Mouse (Mus musculus) neural tube, embryonic 11.5 days (tissue): ENCODE measurements around the gene AA467197. TPM values are rescaled to one million over a fixed set of nuclear protein-coding genes. Genes with fewer than 3 reads are reported as not detected.

Experiments used
- ATAC-seq: fragments of 200-750 bp; cut with Nextera tagmentation; 2 replicates; pipeline ENCODE4 v1.8.0; 2017; ENCODE audit warnings: moderate number of reproducible peaks, mild to moderate bottlenecking, moderate TSS enrichment, moderate library complexity; ENCODE audit not compliant: insufficient read depth, low FRiP score, low TSS enrichment
- DNase-seq: peaks from one replicate; pipeline ENCODE4 v3.0.0-alpha.2; 2015; ENCODE audit warnings: low spot score
- H3K27ac ChIP-seq: fragments of 300-500 bp; sonication (generic); 2 replicates; pipeline ENCODE4 v1.5.1; 2014; ENCODE audit warnings: low read depth, mild to moderate bottlenecking, low read length
- H3K27me3 ChIP-seq: fragments of 300-500 bp; sonication (generic); 2 replicates; pipeline ENCODE4 v1.6.1; 2014; ENCODE audit warnings: mild to moderate bottlenecking, low read length, mixed read lengths; ENCODE audit not compliant: control insufficient read depth, insufficient read depth
- H3K36me3 ChIP-seq: fragments of 300-500 bp; sonication (generic); 2 replicates; pipeline ENCODE4 v1.6.1; 2014; ENCODE audit warnings: mild to moderate bottlenecking, low read length, moderate library complexity, mixed read lengths; ENCODE audit not compliant: control insufficient read depth, insufficient read depth
- H3K4me1 ChIP-seq: fragments of 300-500 bp; sonication (generic); 2 replicates; pipeline ENCODE4 v1.6.1; 2014; ENCODE audit warnings: low read length, mixed read lengths; ENCODE audit not compliant: control insufficient read depth, insufficient read depth
- H3K4me2 ChIP-seq: fragments of 300-500 bp; sonication (generic); 2 replicates; pipeline ENCODE4 v1.6.1; 2014; ENCODE audit warnings: low read depth, mild to moderate bottlenecking, moderate library complexity
- H3K4me3 ChIP-seq: fragments of 300-500 bp; sonication (generic); 2 replicates; pipeline ENCODE4 v1.5.1; 2014; ENCODE audit warnings: low read depth, low read length
- H3K9ac ChIP-seq: fragments of 300-500 bp; sonication (generic); 2 replicates; pipeline ENCODE4 v1.6.1; 2014; ENCODE audit warnings: mild to moderate bottlenecking, low read length
- H3K9me3 ChIP-seq: fragments of 300-500 bp; sonication (generic); 2 replicates; pipeline ENCODE4 v1.6.1; 2016; ENCODE audit warnings: low read length; ENCODE audit not compliant: control insufficient read depth
- WGBS: fragments of 180-500 bp; shearing (Covaris S2); extraction: QIAGEN DNeasy Blood & Tissue Kit; methylation state at CpG from one replicate; pipeline ENCODE4 v1.1.7; 2014; 5-methylcytosine and 5-hydroxymethylcytosine counted together
- polyA plus RNA-seq: library from polyadenylated mRNA; unstranded; fragments of >200 nt; fragmentation: Nextera tagmentation; extraction: Ambion mirVana; gene quantifications from 2 replicates; pipeline ENCODE4 v1.2.1, GENCODE M21; 2014

The AA467197 gene
- polyA plus RNA-seq, 1 experiment from 2014 or later: 0.81 TPM

DNA sequence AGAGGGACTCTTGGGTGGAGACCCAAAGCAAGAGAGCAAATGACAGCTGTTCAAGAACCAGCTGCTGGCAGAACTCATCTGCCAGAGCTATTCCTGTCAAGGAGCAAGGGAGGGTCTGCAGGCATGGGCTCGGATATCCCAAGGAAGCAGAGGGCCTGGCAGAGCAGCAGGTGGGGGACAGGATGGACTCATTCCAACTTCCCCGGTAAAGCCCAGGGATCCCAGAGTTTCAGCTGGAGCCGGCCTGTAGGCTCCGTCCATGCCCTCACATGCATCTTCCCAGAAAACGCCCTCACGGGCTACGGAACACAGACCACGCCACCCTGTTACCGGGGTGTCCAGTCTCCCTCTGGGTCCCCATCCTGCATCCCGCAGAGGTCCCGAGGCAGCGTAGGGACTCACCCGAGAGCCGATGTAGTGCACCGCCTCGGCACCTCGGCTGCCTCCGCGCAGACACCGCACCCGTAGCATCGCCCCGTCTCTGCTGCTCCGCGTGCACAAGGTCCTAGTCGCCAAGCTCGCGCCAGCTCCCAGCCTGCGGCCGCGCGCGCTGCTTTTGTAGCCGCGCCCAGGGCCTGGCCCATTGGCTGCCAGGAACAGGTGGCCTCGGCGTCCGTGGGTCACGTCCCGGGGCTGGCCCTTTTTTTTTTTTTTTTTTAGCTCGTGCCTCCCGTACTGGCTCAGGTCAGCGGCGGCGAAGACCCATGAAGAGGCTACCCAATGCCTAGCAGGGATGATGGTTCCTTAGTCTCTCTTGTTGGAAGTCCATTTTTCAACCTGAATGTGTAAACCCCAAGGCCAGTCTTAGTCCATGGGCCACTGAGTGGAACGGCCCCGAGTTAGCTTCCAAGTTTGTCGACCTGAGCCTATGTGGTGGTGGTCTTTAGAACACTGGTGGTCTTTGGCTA lies 25.8 kb upstream of the AA467197 start, which contains the start of gene Gatm:
TSS of gene Gatm (minus strand) at position 558 of the 908 bp plus-strand sequence.
- peak; percentile 95 for ATAC-seq

DNA sequence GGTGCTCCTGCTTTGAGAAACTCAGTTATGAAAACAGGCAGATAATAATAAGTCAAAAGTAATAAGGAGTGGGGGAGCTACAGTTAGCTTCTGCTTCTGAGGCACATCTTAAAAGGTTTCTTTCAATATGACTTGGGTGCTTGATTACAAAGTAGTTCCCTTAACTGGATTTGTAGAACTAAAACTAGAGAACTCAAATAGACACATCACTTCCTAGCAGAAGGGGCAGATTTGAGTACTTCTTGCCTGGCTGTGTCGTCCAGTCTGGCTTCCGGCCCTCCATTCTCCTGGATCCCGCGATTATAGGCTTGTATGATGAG lies 25.2 kb upstream of the AA467197 start:
- Histone ChIP-seq H3K27ac (no peak overlapping the region), H3K4me2 (peak overlapping the region; percentile 67), H3K27me3 (0 out of 2 replicates have a peak, but pooled peaks cover 2% of the 10 kb centered on the region), H3K36me3 (no peaks in the 10 kb centered on the region), H3K9me3 (no peaks in the 10 kb centered on the region), H3K9ac (no peak overlapping the region), H3K4me3 (no peak overlapping the region), H3K4me1 (no peaks in the 10 kb centered on the region)
- ATAC-seq: no peak
- 87% methylated on average over 4 of the region's 4 CpGs for WGBS
- DNase-seq: no peak

More for the DNA sequence above, 25.8 kb upstream of the AA467197 start, which contains the start of gene Gatm:
- Histone ChIP-seq H3K4me1 (no peaks in the 10 kb centered on the region), H3K4me3 (peak within 1 kb of the TSS; percentile 41), H3K27ac (no peak within 1 kb of the TSS), H3K27me3 (0 out of 2 replicates have a peak, but pooled peaks cover 2% of the 10 kb centered on the region), H3K9ac (peak within 1 kb of the TSS; percentile 59), H3K4me2 (peak within 1 kb of the TSS; percentile 67), H3K36me3 (no peaks in the 10 kb centered on the region), H3K9me3 (no peaks in the 10 kb centered on the region)
- DNase-seq: peak; percentile 85
- WGBS: 2% methylated on average over 47 of the region's 48 CpGs

DNA sequence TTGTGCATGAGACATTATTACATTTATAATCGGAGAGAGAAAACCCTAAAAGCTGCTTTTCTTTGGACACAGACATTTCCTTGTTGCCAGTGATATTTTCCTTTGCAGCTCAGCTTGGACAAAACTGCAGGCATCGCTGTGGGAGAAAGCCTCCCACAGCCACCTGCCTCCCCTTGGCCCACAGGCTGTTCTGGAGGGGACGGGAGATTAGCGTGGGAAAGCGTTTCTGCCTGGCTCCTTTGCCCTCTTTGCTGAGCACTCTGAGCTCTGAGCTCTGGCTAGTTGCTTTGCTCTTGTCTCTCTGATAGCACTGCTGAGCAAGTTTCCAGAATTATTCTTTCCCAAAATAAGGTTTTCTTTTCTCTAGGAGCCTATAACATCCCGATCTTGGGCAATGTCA lies 20.5 kb upstream of the AA467197 start:
- no peak overlapping the region for H3K4me2 ChIP-seq
- no peak for DNase-seq
- H3K9ac ChIP-seq: no peak overlapping the region
- no peak for ATAC-seq
- 75% methylated on average over 6 of the region's 6 CpGs for WGBS
- no peaks in the 10 kb centered on the region for H3K27me3 ChIP-seq
- no peak overlapping the region for H3K4me3 ChIP-seq
- H3K36me3 ChIP-seq: no peaks in the 10 kb centered on the region
- no peaks in the 10 kb centered on the region for H3K9me3 ChIP-seq
- no peaks in the 10 kb centered on the region for H3K4me1 ChIP-seq
- H3K27ac ChIP-seq: no peak overlapping the region

DNA sequence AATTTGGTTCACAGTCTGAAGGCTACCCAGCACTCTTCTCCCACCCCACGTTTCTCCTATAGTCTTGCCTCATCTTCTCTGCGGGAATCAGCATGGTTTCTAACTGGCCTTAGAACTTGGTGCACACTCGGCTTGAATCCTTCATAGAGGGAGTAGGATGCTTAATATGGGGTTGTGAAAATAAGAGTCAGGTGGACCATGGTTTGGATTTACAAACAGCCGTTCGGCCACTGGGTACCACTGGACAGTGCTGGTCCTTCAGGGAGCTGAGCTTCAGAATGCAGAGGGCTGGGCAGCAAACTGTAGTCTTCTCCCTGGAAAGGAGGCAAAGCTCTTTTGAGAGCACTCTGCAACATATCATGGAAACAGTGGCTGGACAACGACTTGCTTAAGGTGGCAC lies 19.0 kb upstream of the AA467197 start:
- ATAC-seq (no peak), DNase-seq (no peak)
- H3K27ac ChIP-seq: no peak overlapping the region
- H3K9ac ChIP-seq: no peak overlapping the region
- H3K27me3 ChIP-seq: no peaks in the 10 kb centered on the region
- no peaks in the 10 kb centered on the region for H3K4me1 ChIP-seq
- 78% methylated on average over 6 of the region's 6 CpGs for WGBS
- no peaks in the 10 kb centered on the region for H3K36me3 ChIP-seq
- no peak overlapping the region for H3K4me2 ChIP-seq
- no peak overlapping the region for H3K4me3 ChIP-seq
- no peaks in the 10 kb centered on the region for H3K9me3 ChIP-seq

DNA sequence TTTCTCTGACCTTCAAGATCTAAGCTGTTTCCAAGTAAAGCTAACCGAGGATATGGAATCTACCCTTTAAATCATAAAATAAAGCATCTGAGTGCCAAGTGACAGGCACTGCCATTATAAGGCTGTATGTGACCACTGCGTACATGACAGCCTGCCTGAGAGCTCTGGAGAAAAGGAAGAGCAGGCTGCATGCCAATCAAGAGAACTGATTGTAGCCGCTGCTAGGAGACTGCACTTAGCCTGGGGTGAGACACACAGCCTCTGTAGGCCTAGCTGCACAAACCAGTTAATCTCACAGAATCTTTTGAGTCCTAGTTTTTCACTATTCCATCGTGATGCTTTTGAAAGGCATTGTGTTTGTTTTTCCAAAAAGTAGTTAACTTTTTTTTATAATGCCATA lies 18.1 kb upstream of the AA467197 start:
- H3K4me1 ChIP-seq: no peaks in the 10 kb centered on the region
- H3K36me3 ChIP-seq: no peaks in the 10 kb centered on the region
- no peak overlapping the region for H3K27ac ChIP-seq
- 64% methylated on average over 4 of the region's 4 CpGs for WGBS
- no peaks in the 10 kb centered on the region for H3K9me3 ChIP-seq
- ATAC-seq (no peak), DNase-seq (no peak)
- no peaks in the 10 kb centered on the region for H3K27me3 ChIP-seq
- H3K4me3 ChIP-seq: no peak overlapping the region
- H3K9ac ChIP-seq: no peak overlapping the region
- no peak overlapping the region for H3K4me2 ChIP-seq

DNA sequence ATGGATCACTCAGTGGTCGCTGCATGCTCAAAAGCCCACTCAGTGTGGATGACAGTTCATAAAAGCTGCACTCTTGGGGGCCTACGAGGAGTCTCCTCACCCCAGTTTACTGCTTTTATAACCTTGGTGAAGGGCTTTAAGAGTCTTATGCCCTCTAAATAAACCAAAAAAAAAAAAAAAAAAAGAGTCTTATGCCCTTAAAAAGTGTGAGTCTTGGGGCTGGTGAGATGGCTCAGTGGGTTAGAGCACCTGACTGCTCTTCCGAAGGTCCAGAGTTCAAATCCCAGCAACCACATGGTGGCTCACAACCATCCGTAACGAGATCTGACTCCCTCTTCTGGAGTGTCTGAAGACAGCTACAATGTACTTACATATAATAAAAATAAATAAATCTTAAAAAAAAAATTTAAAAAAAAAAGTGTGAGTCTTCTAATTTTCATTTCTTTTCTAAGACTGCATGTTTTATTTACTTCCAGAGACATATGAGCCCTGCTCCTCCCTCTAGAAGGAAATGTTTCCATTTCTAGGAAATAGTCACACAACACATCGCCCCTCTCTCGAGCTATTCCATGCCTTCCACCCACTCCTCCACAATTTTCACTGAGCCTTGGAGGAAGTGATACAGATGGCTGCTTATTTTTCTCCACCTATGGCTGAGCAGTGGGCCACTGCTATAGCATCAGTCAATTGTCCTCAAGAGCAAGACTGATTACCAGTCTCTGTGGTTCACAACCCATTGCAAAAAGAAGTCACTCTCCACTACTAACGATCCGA lies 15.3 kb upstream of the AA467197 start:
- ATAC-seq (no peak), DNase-seq (no peak)
- Histone ChIP-seq H3K36me3 (no peaks in the 10 kb centered on the region), H3K9ac (no peak overlapping the region), H3K27ac (no peak overlapping the region), H3K27me3 (no peaks in the 10 kb centered on the region), H3K4me3 (no peak overlapping the region), H3K9me3 (no peaks in the 10 kb centered on the region), H3K4me2 (no peak overlapping the region), H3K4me1 (no peaks in the 10 kb centered on the region)
- 80% methylated on average over 9 of the region's 9 CpGs for WGBS

DNA sequence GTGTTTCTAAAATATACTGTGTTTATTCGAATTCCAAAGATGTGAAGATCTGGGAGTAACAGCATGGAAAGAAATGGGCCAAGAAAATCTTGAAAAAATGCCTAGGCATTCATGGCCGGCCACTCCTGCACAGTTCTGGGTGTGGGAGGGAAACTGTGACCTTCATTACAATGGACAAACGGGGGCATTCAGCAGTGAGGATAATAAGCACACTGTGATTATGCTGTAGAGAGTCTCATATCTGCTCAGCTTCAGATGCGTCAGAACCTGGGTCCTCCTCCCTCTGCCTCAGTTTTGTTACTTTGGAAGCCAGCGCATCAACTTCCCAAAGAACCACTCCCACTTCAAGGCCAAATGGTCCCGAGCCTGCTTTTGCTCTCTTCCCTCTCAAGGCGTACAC lies 10.9 kb upstream of the AA467197 start:
- DNase-seq (no peak), ATAC-seq (no peak)

DNA sequence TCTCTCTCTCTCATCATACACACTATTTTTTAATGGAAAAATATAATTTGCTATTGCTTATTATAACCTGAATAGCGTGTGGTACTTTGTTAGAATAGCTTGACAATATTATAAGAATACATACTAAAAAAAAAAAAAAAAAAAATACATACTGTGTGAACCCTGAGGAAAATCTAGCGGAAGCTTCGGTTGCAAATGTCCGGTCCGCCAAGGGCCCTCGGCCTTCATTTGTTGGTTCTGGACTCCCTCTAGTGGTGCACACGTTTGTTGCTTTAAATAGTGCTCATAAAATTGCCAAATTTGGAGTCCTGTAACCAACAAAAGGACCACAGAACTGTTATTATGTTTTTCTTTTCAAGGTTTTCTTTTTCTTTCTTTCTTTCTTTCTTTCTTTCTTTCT lies 7.8 kb upstream of the AA467197 start:
- H3K4me2 ChIP-seq: no peak overlapping the region
- no peak overlapping the region for H3K27ac ChIP-seq
- no peak overlapping the region for H3K9ac ChIP-seq
- 0% methylated on average over 7 of the region's 7 CpGs for WGBS
- no peak overlapping the region for H3K4me3 ChIP-seq
- ATAC-seq (no peak), DNase-seq (peak; percentile 76)
- H3K9me3 ChIP-seq: no peaks in the 10 kb centered on the region
- H3K27me3 ChIP-seq: no peaks in the 10 kb centered on the region
- H3K4me1 ChIP-seq: peaks cover 7% of the 10 kb centered on the region; the same call in 1 of the 2 replicates
- H3K36me3 ChIP-seq: peaks cover 7% of the 10 kb centered on the region

More for the DNA sequence above, 10.9 kb upstream of the AA467197 start:
- no peak overlapping the region for H3K4me3 ChIP-seq
- H3K9ac ChIP-seq: no peak overlapping the region
- no peaks in the 10 kb centered on the region for H3K9me3 ChIP-seq
- no peaks in the 10 kb centered on the region for H3K36me3 ChIP-seq
- 52% methylated on average over 7 of the region's 7 CpGs for WGBS
- no peak overlapping the region for H3K4me2 ChIP-seq
- no peaks in the 10 kb centered on the region for H3K4me1 ChIP-seq
- no peaks in the 10 kb centered on the region for H3K27me3 ChIP-seq
- no peak overlapping the region for H3K27ac ChIP-seq
